Mouse (Mus musculus): ENCODE measurements around the gene Rbpjl. TPM values are rescaled to one million over a fixed set of nuclear protein-coding genes. Genes with fewer than 3 reads are reported as not detected.

The Rbpjl gene
- polyA plus RNA-seq, 1 experiment from 2014 or later, result 0.17 TPM

GRCm38 (mm10) chr2:164421306-164421705 is 18.4 kb downstream of the Rbpjl start:
- no peak for ATAC-seq (ENCODE audit: low FRiP score)
- Histone ChIP-seq H3K36me3 (no peaks in the 10 kb centered on the region), H3K9ac (replicated peaks) (no peak overlapping the region), H3K4me2 (no peak overlapping the region), H3K27me3 (replicated peaks) (no peaks in the 10 kb centered on the region), H3K9me3 (replicated peaks) (no peaks in the 10 kb centered on the region), H3K4me3 (replicated peaks) (no peak overlapping the region), H3K27ac (replicated peaks) (no peak overlapping the region), H3K4me1 (no peaks in the 10 kb centered on the region)
- WGBS, result 88% methylated on average over 7 of the region's 7 CpGs

GRCm38 (mm10) chr2:164421979-164422378 is 19.0 kb downstream of the Rbpjl start:
- Histone ChIP-seq H3K36me3 (no peaks in the 10 kb centered on the region), H3K27ac (replicated peaks) (no peak overlapping the region), H3K27me3 (replicated peaks) (no peaks in the 10 kb centered on the region), H3K9me3 (replicated peaks) (no peaks in the 10 kb centered on the region), H3K4me1 (no peaks in the 10 kb centered on the region), H3K9ac (replicated peaks) (no peak overlapping the region), H3K4me2 (no peak overlapping the region), H3K4me3 (replicated peaks) (no peak overlapping the region)
- WGBS, result 94% methylated on average over 8 of the region's 8 CpGs
- no peak for ATAC-seq (ENCODE audit: low FRiP score)

GRCm38 (mm10) chr2:164422675-164423393 is 19.9 kb downstream of the Rbpjl start:
- no peak overlapping the region for H3K9ac ChIP-seq (replicated peaks)
- H3K4me3 ChIP-seq (replicated peaks), result no peak overlapping the region
- H3K27ac ChIP-seq (replicated peaks), result no peak overlapping the region
- H3K4me2 ChIP-seq, result no peak overlapping the region
- H3K9me3 ChIP-seq (replicated peaks), result no peaks in the 10 kb centered on the region
- ATAC-seq (ENCODE audit: low FRiP score), result no peak
- H3K27me3 ChIP-seq (replicated peaks), result no peaks in the 10 kb centered on the region
- no peaks in the 10 kb centered on the region for H3K36me3 ChIP-seq
- 91% methylated on average over 15 of the region's 15 CpGs for whole genome bisulfite sequencing
- H3K4me1 ChIP-seq, result no peaks in the 10 kb centered on the region

DNA sequence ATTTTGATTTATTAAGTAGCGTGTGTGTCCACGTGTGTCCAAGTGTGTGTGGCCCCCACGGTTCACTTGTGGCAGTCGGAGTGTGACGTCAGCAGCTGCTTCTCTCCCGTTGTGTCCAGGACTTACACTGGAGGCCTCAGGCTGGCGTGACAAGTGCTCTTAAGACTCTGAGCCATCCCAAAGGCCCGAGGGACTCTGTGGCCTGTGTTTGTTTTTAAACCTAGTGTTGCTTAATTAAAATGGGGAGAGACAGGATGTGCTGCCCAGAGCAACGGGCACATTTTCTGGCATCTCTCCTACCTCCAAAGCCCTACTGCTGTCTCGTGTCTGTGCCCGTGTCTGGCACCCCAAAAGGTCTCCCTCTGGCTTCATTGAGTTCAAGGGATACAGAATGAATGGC is 20.5 kb downstream of the Rbpjl start:
- no peak overlapping the region for H3K27ac ChIP-seq (replicated peaks)
- H3K4me3 ChIP-seq (replicated peaks), result no peak overlapping the region
- no peaks in the 10 kb centered on the region for H3K36me3 ChIP-seq
- H3K4me1 ChIP-seq, result no peaks in the 10 kb centered on the region
- no peak overlapping the region for H3K9ac ChIP-seq (replicated peaks)
- no peaks in the 10 kb centered on the region for H3K9me3 ChIP-seq (replicated peaks)
- H3K27me3 ChIP-seq (replicated peaks), result no peaks in the 10 kb centered on the region
- ATAC-seq (ENCODE audit: low FRiP score), result no peak
- H3K4me2 ChIP-seq, result no peak overlapping the region
- WGBS, result 88% methylated on average over 11 of the region's 11 CpGs

GRCm38 (mm10) chr2:164424406-164424805 is 21.5 kb downstream of the Rbpjl start:
- 86% methylated on average over 8 of the region's 8 CpGs for WGBS
- Histone ChIP-seq H3K9ac (replicated peaks) (no peak overlapping the region), H3K4me2 (no peak overlapping the region), H3K27me3 (replicated peaks) (no peaks in the 10 kb centered on the region), H3K36me3 (no peaks in the 10 kb centered on the region), H3K9me3 (replicated peaks) (no peaks in the 10 kb centered on the region), H3K4me1 (no peaks in the 10 kb centered on the region), H3K27ac (replicated peaks) (no peak overlapping the region), H3K4me3 (replicated peaks) (no peak overlapping the region)
- no peak for ATAC-seq (ENCODE audit: low FRiP score)

- no peaks in the 10 kb centered on the region for H3K27me3 ChIP-seq (replicated peaks)
- no peak overlapping the region for H3K4me2 ChIP-seq
- no peaks in the 10 kb centered on the region for H3K4me1 ChIP-seq
- H3K27ac ChIP-seq (replicated peaks), result no peak overlapping the region
- H3K4me3 ChIP-seq (replicated peaks), result no peak overlapping the region
- 86% methylated on average over 5 of the region's 5 CpGs for WGBS
- no peak for ATAC-seq (ENCODE audit: low FRiP score)
- H3K9me3 ChIP-seq (replicated peaks), result no peaks in the 10 kb centered on the region
- no peak overlapping the region for H3K9ac ChIP-seq (replicated peaks)
- no peaks in the 10 kb centered on the region for H3K36me3 ChIP-seq
These were observed 22.5 kb downstream of the Rbpjl start for GRCm38 (mm10) chr2:164425401-164425800.

GRCm38 (mm10) chr2:164426121-164426520 is 23.2 kb downstream of the Rbpjl start:
- H3K4me3 ChIP-seq (replicated peaks), result no peak overlapping the region
- no peaks in the 10 kb centered on the region for H3K36me3 ChIP-seq
- H3K9me3 ChIP-seq (replicated peaks), result no peaks in the 10 kb centered on the region
- no peak overlapping the region for H3K9ac ChIP-seq (replicated peaks)
- H3K27me3 ChIP-seq (replicated peaks), result no peaks in the 10 kb centered on the region
- ATAC-seq (ENCODE audit: low FRiP score), result no peak
- no peak overlapping the region for H3K27ac ChIP-seq (replicated peaks)
- no peak overlapping the region for H3K4me2 ChIP-seq
- WGBS, result 28% methylated on average over 12 of the region's 12 CpGs
- no peaks in the 10 kb centered on the region for H3K4me1 ChIP-seq

GRCm38 (mm10) chr2:164426952-164427351 is 24.0 kb downstream of the Rbpjl start:
- no peak overlapping the region for H3K9ac ChIP-seq (replicated peaks)
- no peak overlapping the region for H3K4me2 ChIP-seq
- no peaks in the 10 kb centered on the region for H3K36me3 ChIP-seq
- H3K27me3 ChIP-seq (replicated peaks), result no peaks in the 10 kb centered on the region
- H3K9me3 ChIP-seq (replicated peaks), result no peaks in the 10 kb centered on the region
- ATAC-seq (ENCODE audit: low FRiP score), result no peak
- no peak overlapping the region for H3K4me3 ChIP-seq (replicated peaks)
- H3K4me1 ChIP-seq, result 0 out of 2 replicates have a peak, but pooled peaks cover 2% of the 10 kb centered on the region
- whole genome bisulfite sequencing, result 91% methylated on average over 5 of the region's 5 CpGs
- H3K27ac ChIP-seq (replicated peaks), result no peak overlapping the region

DNA sequence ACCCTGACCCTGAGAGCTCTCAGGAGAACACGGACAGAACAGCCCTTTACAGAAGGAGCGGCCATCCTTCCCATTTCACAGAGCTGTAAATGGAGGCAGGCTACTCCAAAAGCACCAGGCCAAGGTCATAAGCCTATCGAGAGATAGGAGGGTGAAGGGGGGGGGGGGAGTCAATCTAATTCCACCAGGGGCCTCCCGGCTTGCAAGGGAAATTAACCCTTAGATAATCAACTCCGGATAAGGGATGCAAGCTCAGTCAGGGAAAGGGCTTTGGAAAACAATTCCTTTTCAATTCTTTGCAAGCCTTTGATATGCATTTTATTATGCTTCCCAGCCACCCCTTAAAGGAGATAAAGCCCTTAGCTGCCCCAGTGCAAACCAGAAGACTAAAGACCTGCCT is 25.5 kb downstream of the Rbpjl start:
- Histone ChIP-seq H3K27ac (replicated peaks) (no peak overlapping the region), H3K9me3 (replicated peaks) (no peaks in the 10 kb centered on the region), H3K4me2 (no peak overlapping the region), H3K4me1 (peaks cover 2% of the 10 kb centered on the region; the same call in 1 of the 2 replicates), H3K9ac (replicated peaks) (no peak overlapping the region), H3K4me3 (replicated peaks) (no peak overlapping the region), H3K27me3 (replicated peaks) (no peaks in the 10 kb centered on the region), H3K36me3 (no peaks in the 10 kb centered on the region)
- ATAC-seq (ENCODE audit: low FRiP score), result no peak
- WGBS, result 28% methylated on average over 5 of the region's 5 CpGs

- peaks cover 2% of the 10 kb centered on the region; the same call in 1 of the 2 replicates for H3K4me1 ChIP-seq
- ATAC-seq (ENCODE audit: low FRiP score), result no peak
- H3K4me3 ChIP-seq (replicated peaks), result no peak overlapping the region
- no peaks in the 10 kb centered on the region for H3K36me3 ChIP-seq
- H3K9ac ChIP-seq (replicated peaks), result no peak overlapping the region
- no peak overlapping the region for H3K27ac ChIP-seq (replicated peaks)
- H3K4me2 ChIP-seq, result no peak overlapping the region
- H3K27me3 ChIP-seq (replicated peaks), result no peaks in the 10 kb centered on the region
- H3K9me3 ChIP-seq (replicated peaks), result no peaks in the 10 kb centered on the region
- WGBS, result 43% methylated on average over 15 of the region's 15 CpGs
These were observed 27.1 kb downstream of the Rbpjl start for GRCm38 (mm10) chr2:164429881-164430615.

DNA sequence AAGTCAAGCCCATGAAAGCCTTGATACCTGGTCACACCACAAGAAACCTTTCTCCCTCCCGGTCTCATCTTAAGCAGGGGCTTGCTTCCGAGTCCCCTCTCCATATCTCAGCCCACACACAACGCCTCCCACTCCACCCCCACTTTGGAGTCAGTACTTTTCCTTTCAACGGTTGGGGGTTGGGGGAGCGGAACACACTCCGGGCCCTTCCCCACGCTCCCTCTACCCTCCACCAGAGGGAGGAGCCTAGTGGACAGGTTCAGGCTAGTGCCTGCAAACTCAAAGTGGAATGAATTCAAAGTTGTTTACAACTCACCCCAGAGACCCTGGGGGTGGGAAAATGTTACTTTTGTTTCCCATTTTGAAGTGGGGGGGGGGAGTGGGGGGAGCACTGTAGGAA is 27.8 kb downstream of the Rbpjl start:
- Histone ChIP-seq H3K4me3 (replicated peaks) (no peak overlapping the region), H3K4me2 (no peak overlapping the region), H3K27ac (replicated peaks) (no peak overlapping the region), H3K36me3 (no peaks in the 10 kb centered on the region), H3K9ac (replicated peaks) (no peak overlapping the region), H3K9me3 (replicated peaks) (no peaks in the 10 kb centered on the region), H3K4me1 (peaks cover 2% of the 10 kb centered on the region; the same call in 1 of the 2 replicates), H3K27me3 (replicated peaks) (no peaks in the 10 kb centered on the region)
- ATAC-seq (ENCODE audit: low FRiP score), result no peak
- 18% methylated on average over 7 of the region's 7 CpGs for WGBS
